Mouse (Mus musculus) MN1 (cell line): ENCODE measurements around the gene Olfr646.

Experiments used
- DNase-seq: peaks from one replicate; pipeline ENCODE4 v3.0.0-alpha.2; 2016; ENCODE audit warnings: low spot score

Gene Olfr646

GRCm38 (mm10) chr7:104104757-104104972 is at the start of gene Olfr646:
Olfr646 (plus strand) TSS chr7:104104873.
- DNase-seq: no peak

GRCm38 (mm10) chr7:104059215-104059614 is 45.5 kb upstream of the Olfr646 start:
- no peak for DNase-seq

DNA sequence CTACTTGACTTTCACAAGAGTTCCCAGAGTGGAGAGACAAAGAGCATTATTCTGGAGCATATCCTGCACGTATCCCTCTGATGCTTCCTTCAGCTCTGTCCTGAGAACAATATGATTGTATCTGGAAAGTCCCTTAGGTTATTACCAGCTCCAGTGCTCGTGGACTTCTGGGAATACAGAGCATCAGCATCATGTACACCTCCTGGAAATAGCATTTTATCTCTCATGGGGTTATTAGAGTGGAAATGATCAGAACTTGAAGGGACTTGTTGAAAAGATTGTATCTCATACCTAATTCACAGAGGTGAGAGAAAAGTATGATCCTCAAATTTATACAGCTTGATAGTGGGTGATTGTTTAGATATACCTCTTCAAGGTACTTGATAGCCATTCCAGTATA is 43.3 kb upstream of the Olfr646 start, which contains the start of gene 4930516K23Rik:
Gene 4930516K23Rik, minus strand, starts transcription at position 101 of the 400 bp plus-strand sequence.
- no peak for DNase-seq

GRCm38 (mm10) chr7:104071769-104072168 is 32.9 kb upstream of the Olfr646 start, which contains the start of gene Olfr644:
Olfr644 (minus strand) TSS chr7:104071869.
- DNase-seq: no peak

DNA sequence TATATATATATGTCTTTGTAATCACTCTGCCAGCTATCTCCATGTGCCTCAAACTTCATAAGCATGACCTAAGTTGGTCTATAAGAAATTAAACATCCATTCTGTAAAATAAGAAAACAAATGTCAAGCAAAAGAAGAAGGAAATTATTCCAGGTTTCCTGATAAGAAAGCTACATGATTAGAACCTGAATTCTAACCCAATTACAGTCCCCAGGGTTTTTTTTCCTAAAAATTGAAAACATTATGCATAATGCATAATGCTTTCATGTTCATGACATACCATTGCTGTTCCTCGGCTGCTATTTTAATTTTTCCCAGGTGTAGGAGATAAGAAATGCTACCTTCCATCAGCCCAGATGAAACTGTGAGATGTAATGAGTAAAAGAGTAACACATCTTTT is 19.3 kb upstream of the Olfr646 start, which contains the start of gene Olfr645:
Gene Olfr645, minus strand, starts transcription at position 101 of the 400 bp plus-strand sequence.
- DNase-seq: no peak

DNA sequence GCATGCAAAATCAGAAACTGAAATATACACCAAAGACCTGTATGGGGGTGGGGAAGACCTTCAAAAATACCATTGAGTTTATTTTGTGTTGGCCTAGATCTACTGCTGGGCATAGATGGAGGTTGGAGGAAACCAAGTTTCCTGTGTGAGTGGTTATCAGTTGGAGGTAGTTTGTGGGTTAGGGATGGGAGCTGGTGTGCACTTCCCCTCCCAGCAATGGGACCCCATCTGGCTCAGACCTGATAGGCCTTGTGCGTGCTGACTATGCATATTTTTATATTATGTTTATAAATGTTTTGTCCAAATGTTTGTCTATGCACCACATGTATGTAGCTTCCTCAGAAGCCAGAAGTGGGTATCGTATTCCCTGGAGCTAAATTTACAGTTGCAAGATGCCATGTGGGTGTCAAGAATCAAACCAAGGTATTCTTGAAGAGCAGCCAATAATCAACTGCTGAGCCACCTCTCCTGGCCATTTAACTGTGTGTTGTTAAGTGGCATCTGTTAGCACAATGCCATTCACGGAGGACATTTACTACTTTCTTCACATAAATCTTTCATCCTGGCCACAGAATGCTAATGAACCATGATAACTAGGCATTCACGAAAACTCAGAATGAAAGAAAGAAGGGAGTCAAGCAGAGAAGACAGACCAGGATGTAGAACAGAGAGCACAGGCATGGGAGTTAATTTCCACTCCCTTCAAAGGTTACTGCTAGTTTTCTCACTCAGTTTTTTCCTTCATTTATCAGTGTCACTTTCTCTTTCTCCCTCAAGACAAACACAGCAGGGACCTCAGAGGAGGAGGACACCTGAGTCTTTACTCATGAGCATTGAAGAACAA is 538 bp upstream of the Olfr646 start:
- no peak for DNase-seq

DNA sequence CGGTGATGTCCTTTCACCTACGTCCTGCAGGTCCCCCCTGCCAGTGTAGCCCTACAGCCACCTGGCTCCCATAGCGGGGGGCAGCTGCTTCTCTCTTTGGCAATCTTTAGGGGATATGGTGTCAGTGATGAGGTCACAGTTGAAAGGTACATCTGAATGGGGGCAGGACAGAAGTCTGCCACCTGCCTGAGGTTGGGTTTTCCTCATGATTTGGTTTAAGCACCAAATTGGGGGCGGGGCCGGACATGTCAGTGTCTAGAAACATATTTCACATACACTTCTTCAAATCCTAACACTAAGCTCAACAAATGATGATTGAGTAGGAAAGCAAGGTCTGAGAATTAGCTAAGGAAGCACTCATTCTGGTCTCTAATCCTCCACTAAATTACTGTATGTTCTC is 25.1 kb downstream of the Olfr646 start, which contains the start of gene Ubqln5:
Gene Ubqln5, minus strand, starts transcription at position 101 of the 400 bp plus-strand sequence.
- no peak for DNase-seq

GRCm38 (mm10) chr7:104137305-104137704 is 32.6 kb downstream of the Olfr646 start, which contains the start of gene Olfr643:
Olfr643 (minus strand) TSS chr7:104137405.
- DNase-seq: no peak

DNA sequence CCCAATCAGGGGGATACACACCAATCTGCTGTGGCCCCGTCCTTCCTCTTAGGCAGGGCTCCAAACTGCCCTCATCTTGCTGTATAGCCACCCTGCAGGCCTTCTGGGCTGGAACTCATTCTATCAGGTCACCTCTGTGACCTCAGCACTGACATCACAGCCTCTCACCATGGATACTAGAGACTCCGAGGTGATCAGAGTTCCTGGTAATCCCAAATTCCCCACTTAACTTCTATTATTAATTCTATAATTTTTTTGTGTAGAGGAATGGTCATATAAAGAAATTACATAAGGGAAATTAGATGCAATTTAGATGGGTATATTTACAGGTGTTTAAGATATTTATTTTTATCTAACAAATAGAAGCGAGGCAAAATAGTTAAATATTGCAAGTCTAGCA is 38.5 kb downstream of the Olfr646 start, which contains the start of gene Ubqln3:
Gene Ubqln3, minus strand, starts transcription at position 101 of the 400 bp plus-strand sequence.
- no peak for DNase-seq

GRCm38 (mm10) chr7:104150456-104150855 is 45.8 kb downstream of the Olfr646 start, which contains the start of gene Ubqlnl:
Ubqlnl (minus strand) TSS chr7:104150556.
- no peak for DNase-seq
